Mouse (Mus musculus): ENCODE measurements at regions not wholly inside any gene's neighbourhood (a gene's known extent, or its start where the extent isn't known, plus 50 kb on each side); places are given as distances from the start of the nearest gene placed in this dataset.

DNA sequence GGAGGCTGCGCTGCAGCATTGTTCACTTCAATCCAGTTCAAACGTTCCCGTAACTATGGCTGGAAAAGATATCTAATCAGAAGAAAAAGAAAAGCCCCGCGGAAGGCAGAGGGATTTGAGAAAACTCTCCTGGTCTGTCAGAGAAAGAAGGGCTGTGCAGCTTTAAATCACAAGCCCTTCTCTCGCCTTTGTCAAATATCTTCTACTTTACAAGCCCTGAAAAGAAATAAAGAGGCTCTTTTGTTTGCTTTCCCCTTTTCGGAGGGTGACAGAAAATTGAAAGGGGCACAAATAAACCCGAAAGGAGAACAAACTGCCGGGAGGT is 156.1 kb upstream of the Smim15 start:
- WGBS: 0% methylated on average over 9 of the region's 9 CpGs
- Histone ChIP-seq H3K27ac (ENCODE audit: low read depth, low read length) (peak overlapping the region; percentile 99), H3K27me3 (ENCODE audit: control insufficient read depth, insufficient read depth, low read length) (no peaks in the 10 kb centered on the region), H3K9me3 (ENCODE audit: control insufficient read depth, low read length) (no peaks in the 10 kb centered on the region), H3K36me3 (ENCODE audit: control insufficient read depth, insufficient read depth, low read length) (no peaks in the 10 kb centered on the region), H3K9ac (replicated peaks; ENCODE audit: low read depth, low read length) (peak overlapping the region; percentile 98), H3K4me1 (ENCODE audit: control insufficient read depth, insufficient read depth, low read length) (peaks cover 34% of the 10 kb centered on the region), H3K4me2 (ENCODE audit: low read depth, low read length) (peak overlapping the region; percentile 64), H3K4me3 (ENCODE audit: low read depth, low read length) (peak overlapping the region; percentile 96)
- no peak for ATAC-seq (ENCODE audit: low read depth)

GRCm38 (mm10) chr13:107887366-107888230 is 156.6 kb upstream of the Smim15 start:
- ATAC-seq (ENCODE audit: low read depth): no peak
- no peaks in the 10 kb centered on the region for H3K9me3 ChIP-seq (ENCODE audit: control insufficient read depth, low read length)
- no peaks in the 10 kb centered on the region for H3K27me3 ChIP-seq (ENCODE audit: control insufficient read depth, insufficient read depth, low read length)
- peak overlapping the region; percentile 64 for H3K4me2 ChIP-seq (ENCODE audit: low read depth, low read length)
- no peaks in the 10 kb centered on the region for H3K36me3 ChIP-seq (ENCODE audit: control insufficient read depth, insufficient read depth, low read length)
- H3K4me3 ChIP-seq (ENCODE audit: low read depth, low read length): peak overlapping the region; percentile 96
- H3K4me1 ChIP-seq (ENCODE audit: control insufficient read depth, insufficient read depth, low read length): peaks cover 39% of the 10 kb centered on the region
- H3K9ac ChIP-seq (replicated peaks; ENCODE audit: low read depth, low read length): peak overlapping the region; percentile 98
- 0% methylated on average over 16 of the region's 16 CpGs for WGBS
- H3K27ac ChIP-seq (ENCODE audit: low read depth, low read length): peak overlapping the region; percentile 99

DNA sequence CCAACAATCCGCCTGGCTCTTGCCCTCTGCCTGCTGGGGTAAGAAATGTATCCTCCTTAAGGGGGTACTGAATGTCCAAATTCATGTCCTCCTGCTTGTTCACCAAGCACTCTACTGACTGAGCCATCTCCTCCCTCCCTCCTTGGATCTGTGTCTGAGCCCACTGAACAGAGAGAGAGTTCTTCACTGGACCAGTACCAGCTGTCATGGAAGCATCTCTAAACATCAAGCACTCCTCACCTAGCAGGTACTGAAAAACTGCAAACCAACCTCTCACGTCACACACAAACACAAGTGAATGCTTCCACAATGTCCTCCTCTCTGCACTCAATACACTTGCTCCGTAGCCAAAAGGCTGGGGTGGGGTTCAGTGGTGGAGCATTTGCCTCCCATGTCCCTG is 159.4 kb upstream of the Smim15 start:
- no peak overlapping the region for H3K9ac ChIP-seq (replicated peaks; ENCODE audit: low read depth, low read length)
- H3K27ac ChIP-seq (ENCODE audit: low read depth, low read length): no peak overlapping the region
- no peaks in the 10 kb centered on the region for H3K9me3 ChIP-seq (ENCODE audit: control insufficient read depth, low read length)
- H3K4me1 ChIP-seq (ENCODE audit: control insufficient read depth, insufficient read depth, low read length): peaks cover 41% of the 10 kb centered on the region
- peak overlapping the region; percentile 26; the same call in 1 of the 2 replicates for H3K4me2 ChIP-seq (ENCODE audit: low read depth, low read length)
- WGBS: 56% methylated on average over 3 of the region's 3 CpGs
- no peaks in the 10 kb centered on the region for H3K36me3 ChIP-seq (ENCODE audit: control insufficient read depth, insufficient read depth, low read length)
- no peak overlapping the region for H3K4me3 ChIP-seq (ENCODE audit: low read depth, low read length)
- ATAC-seq (ENCODE audit: low read depth): no peak
- H3K27me3 ChIP-seq (ENCODE audit: control insufficient read depth, insufficient read depth, low read length): no peaks in the 10 kb centered on the region

- Histone ChIP-seq H3K4me1 (ENCODE audit: control insufficient read depth, insufficient read depth, low read length) (peaks cover 45% of the 10 kb centered on the region), H3K27me3 (ENCODE audit: control insufficient read depth, insufficient read depth, low read length) (no peaks in the 10 kb centered on the region), H3K9me3 (ENCODE audit: control insufficient read depth, low read length) (no peaks in the 10 kb centered on the region), H3K27ac (ENCODE audit: low read depth, low read length) (no peak overlapping the region), H3K9ac (replicated peaks; ENCODE audit: low read depth, low read length) (no peak overlapping the region), H3K4me3 (ENCODE audit: low read depth, low read length) (no peak overlapping the region), H3K4me2 (ENCODE audit: low read depth, low read length) (no peak overlapping the region), H3K36me3 (ENCODE audit: control insufficient read depth, insufficient read depth, low read length) (no peaks in the 10 kb centered on the region)
- WGBS: 48% methylated on average over 5 of the region's 5 CpGs
- no peak for ATAC-seq (ENCODE audit: low read depth)
These were observed 161.9 kb upstream of the Smim15 start for GRCm38 (mm10) chr13:107882337-107882736.

DNA sequence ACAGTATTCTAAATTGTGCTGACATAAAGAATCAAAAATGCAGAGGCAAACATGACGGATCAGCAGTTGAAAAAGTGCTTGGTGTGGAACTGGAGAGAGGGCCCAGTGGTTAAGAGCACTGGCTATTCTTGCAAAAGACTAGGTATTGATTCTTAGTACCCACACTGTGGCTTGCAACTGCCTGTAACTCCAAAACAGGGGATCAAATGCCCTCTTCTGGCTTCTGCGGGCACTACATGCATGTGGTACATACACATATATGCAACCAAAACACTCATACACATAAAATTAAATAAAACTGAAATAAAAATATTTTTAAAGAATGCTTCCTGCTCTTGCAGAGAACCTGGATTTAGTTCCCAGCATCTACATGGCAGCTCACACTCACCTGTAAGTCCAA is 163.7 kb upstream of the Smim15 start:
- H3K4me1 ChIP-seq (ENCODE audit: control insufficient read depth, insufficient read depth, low read length): peaks cover 37% of the 10 kb centered on the region
- H3K4me2 ChIP-seq (ENCODE audit: low read depth, low read length): no peak overlapping the region
- WGBS: 97% methylated on average over 2 of the region's 2 CpGs
- no peak overlapping the region for H3K4me3 ChIP-seq (ENCODE audit: low read depth, low read length)
- H3K27me3 ChIP-seq (ENCODE audit: control insufficient read depth, insufficient read depth, low read length): no peaks in the 10 kb centered on the region
- no peak for ATAC-seq (ENCODE audit: low read depth)
- no peaks in the 10 kb centered on the region for H3K9me3 ChIP-seq (ENCODE audit: control insufficient read depth, low read length)
- H3K27ac ChIP-seq (ENCODE audit: low read depth, low read length): no peak overlapping the region
- no peak overlapping the region for H3K9ac ChIP-seq (replicated peaks; ENCODE audit: low read depth, low read length)
- H3K36me3 ChIP-seq (ENCODE audit: control insufficient read depth, insufficient read depth, low read length): no peaks in the 10 kb centered on the region

- no peak overlapping the region for H3K27ac ChIP-seq (ENCODE audit: low read depth, low read length)
- H3K4me3 ChIP-seq (ENCODE audit: low read depth, low read length): no peak overlapping the region
- ATAC-seq (ENCODE audit: low read depth): peak; percentile 35; the same call in 1 of the 2 replicates
- peaks cover 32% of the 10 kb centered on the region for H3K4me1 ChIP-seq (ENCODE audit: control insufficient read depth, insufficient read depth, low read length)
- H3K9me3 ChIP-seq (ENCODE audit: control insufficient read depth, low read length): no peaks in the 10 kb centered on the region
- H3K9ac ChIP-seq (replicated peaks; ENCODE audit: low read depth, low read length): no peak overlapping the region
- WGBS: 64% methylated on average over 7 of the region's 8 CpGs
- no peaks in the 10 kb centered on the region for H3K27me3 ChIP-seq (ENCODE audit: control insufficient read depth, insufficient read depth, low read length)
- H3K4me2 ChIP-seq (ENCODE audit: low read depth, low read length): no peak overlapping the region
- no peaks in the 10 kb centered on the region for H3K36me3 ChIP-seq (ENCODE audit: control insufficient read depth, insufficient read depth, low read length)
These were observed 164.7 kb upstream of the Smim15 start for GRCm38 (mm10) chr13:107879535-107879934.

DNA sequence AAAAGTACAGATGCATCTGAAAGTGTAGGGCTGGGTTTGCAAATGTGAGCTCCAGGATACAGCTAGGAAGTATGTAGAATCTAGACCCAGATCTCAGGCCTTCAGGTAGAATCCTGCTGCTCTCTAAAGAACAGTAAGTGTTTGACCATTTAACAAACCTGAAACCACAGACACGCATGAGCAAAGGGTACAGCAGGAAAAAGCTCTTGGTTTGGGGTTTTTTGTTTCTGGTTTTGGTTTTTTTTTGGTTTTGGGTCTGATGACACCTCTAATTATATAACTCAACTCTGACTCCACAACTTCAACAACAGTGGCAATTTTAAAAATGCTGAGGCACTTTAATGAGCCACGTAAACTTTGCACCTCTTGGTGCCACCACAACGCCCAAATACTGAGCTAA is 165.3 kb upstream of the Smim15 start:
- H3K4me1 ChIP-seq (ENCODE audit: control insufficient read depth, insufficient read depth, low read length): peaks cover 27% of the 10 kb centered on the region
- 94% methylated on average over 3 of the region's 3 CpGs for WGBS

DNA sequence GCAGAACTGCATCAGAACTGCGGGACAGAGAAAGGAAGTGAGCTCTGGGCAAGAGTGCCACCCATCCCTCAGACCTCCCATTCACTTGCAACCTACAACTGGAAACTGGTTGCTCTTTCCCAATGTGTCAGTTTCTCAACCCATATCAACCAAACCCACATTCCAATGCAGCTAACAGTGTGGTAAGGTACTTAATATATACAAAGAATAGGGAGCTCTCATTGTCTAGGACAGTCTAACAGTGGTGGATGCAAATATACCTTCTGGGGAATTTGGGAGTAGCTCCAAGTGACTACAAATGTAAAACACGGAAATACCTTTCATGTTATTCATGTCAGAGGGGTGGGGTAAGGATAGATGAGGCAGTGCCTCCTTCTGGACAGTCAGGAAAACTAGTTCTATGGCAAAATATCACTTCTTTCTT is 171.0 kb upstream of the Smim15 start:
- Histone ChIP-seq H3K9ac (replicated peaks; ENCODE audit: low read depth, low read length) (no peak overlapping the region), H3K27me3 (ENCODE audit: control insufficient read depth, insufficient read depth, low read length) (no peaks in the 10 kb centered on the region), H3K27ac (ENCODE audit: low read depth, low read length) (no peak overlapping the region), H3K4me2 (ENCODE audit: low read depth, low read length) (no peak overlapping the region), H3K4me1 (ENCODE audit: control insufficient read depth, insufficient read depth, low read length) (peaks cover 30% of the 10 kb centered on the region), H3K36me3 (ENCODE audit: control insufficient read depth, insufficient read depth, low read length) (no peaks in the 10 kb centered on the region), H3K9me3 (ENCODE audit: control insufficient read depth, low read length) (no peaks in the 10 kb centered on the region), H3K4me3 (ENCODE audit: low read depth, low read length) (no peak overlapping the region)
- 58% methylated on average over 2 of the region's 2 CpGs for WGBS
- ATAC-seq (ENCODE audit: low read depth): no peak

More for the DNA sequence above, 165.3 kb upstream of the Smim15 start:
- no peak overlapping the region for H3K27ac ChIP-seq (ENCODE audit: low read depth, low read length)
- H3K27me3 ChIP-seq (ENCODE audit: control insufficient read depth, insufficient read depth, low read length): no peaks in the 10 kb centered on the region
- no peaks in the 10 kb centered on the region for H3K9me3 ChIP-seq (ENCODE audit: control insufficient read depth, low read length)
- no peaks in the 10 kb centered on the region for H3K36me3 ChIP-seq (ENCODE audit: control insufficient read depth, insufficient read depth, low read length)
- no peak for ATAC-seq (ENCODE audit: low read depth)
- no peak overlapping the region for H3K4me2 ChIP-seq (ENCODE audit: low read depth, low read length)
- H3K9ac ChIP-seq (replicated peaks; ENCODE audit: low read depth, low read length): no peak overlapping the region
- no peak overlapping the region for H3K4me3 ChIP-seq (ENCODE audit: low read depth, low read length)

DNA sequence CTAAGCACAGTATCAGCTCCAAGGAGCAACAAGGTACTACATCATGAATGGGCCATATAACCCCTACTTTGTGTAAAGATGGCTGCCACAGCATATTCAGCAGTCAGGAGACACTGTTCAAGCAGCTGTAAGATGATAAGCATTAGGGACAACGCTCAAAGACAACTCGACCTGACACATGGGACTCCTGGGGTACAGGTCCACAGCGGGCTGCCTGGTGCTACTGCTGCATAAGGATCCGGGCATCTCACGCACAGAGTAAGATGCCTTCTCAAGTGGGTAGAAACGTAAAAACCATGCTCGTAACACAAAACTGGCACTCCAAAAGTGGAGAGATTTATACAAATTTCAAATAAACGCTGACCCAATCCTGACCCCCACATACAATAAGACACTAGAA is 171.7 kb upstream of the Smim15 start:
- Histone ChIP-seq H3K36me3 (ENCODE audit: control insufficient read depth, insufficient read depth, low read length) (no peaks in the 10 kb centered on the region), H3K9ac (replicated peaks; ENCODE audit: low read depth, low read length) (no peak overlapping the region), H3K4me2 (ENCODE audit: low read depth, low read length) (no peak overlapping the region), H3K27ac (ENCODE audit: low read depth, low read length) (no peak overlapping the region), H3K4me3 (ENCODE audit: low read depth, low read length) (no peak overlapping the region), H3K27me3 (ENCODE audit: control insufficient read depth, insufficient read depth, low read length) (no peaks in the 10 kb centered on the region), H3K9me3 (ENCODE audit: control insufficient read depth, low read length) (no peaks in the 10 kb centered on the region), H3K4me1 (ENCODE audit: control insufficient read depth, insufficient read depth, low read length) (peaks cover 30% of the 10 kb centered on the region)
- no peak for ATAC-seq (ENCODE audit: low read depth)
- 68% methylated on average over 8 of the region's 8 CpGs for WGBS

All from neural tube, embryonic 14.5 days (tissue).